ENCODE assay signal across 23 mouse cellular contexts in genomic region chr12:62528524-62528923, GRCm38 (mm10).
DNase-seq lines count a peak whose midpoint lies in the region; ATAC-seq and TF ChIP-seq lines count a peak whose summit lies in the region.
"Had no signal": no experiment of that assay in that cellular context is flagged by ENCODE, and none has a peak within 500 bp of the region (broad histone marks: within the 10 kb centered on the region; RNA-seq: fewer than 3 reads in every experiment).

No protein-coding gene starts in this region.

- H3K27me3 ChIP-seq in hindbrain, embryonic 11.5 days (ENCODE audit: control insufficient read depth, insufficient read depth, low read length): no peaks in the 10 kb centered on the region
- no peaks in the 10 kb centered on the region for H3K27me3 ChIP-seq in hindbrain, postnatal 0 days (ENCODE audit: insufficient read depth, low read length)
- no peaks in the 10 kb centered on the region for H3K27me3 ChIP-seq in kidney, embryonic 16.5 days (ENCODE audit: insufficient read depth, low read length)
- no peaks in the 10 kb centered on the region for H3K27me3 ChIP-seq in liver, postnatal 0 days (ENCODE audit: insufficient read depth, low read length)
- H3K27me3 ChIP-seq in liver, embryonic 12.5 days (replicated peaks): no peaks in the 10 kb centered on the region
- H3K27me3 ChIP-seq: embryonic facial prominence, embryonic 12.5 days; embryonic facial prominence, embryonic 15.5 days; hindbrain, embryonic 13.5 days had no signal

- H3K4me3 ChIP-seq in hindbrain, embryonic 11.5 days (ENCODE audit: low read depth, low read length): no peak overlapping the region
- H3K4me3 ChIP-seq in hindbrain, postnatal 0 days (ENCODE audit: low read length): no peak overlapping the region
- no peak overlapping the region for H3K4me3 ChIP-seq in kidney, embryonic 16.5 days (ENCODE audit: low read length)
- H3K4me3 ChIP-seq in liver, postnatal 0 days (ENCODE audit: low read depth, low read length): no peak overlapping the region
- no peak overlapping the region for H3K4me3 ChIP-seq in liver, embryonic 12.5 days
- H3K4me3 ChIP-seq: embryonic facial prominence, embryonic 12.5 days; embryonic facial prominence, embryonic 15.5 days; gastrocnemius, adult 2 months; hindbrain, embryonic 13.5 days had no signal

- H3K9me3 ChIP-seq in hindbrain, embryonic 11.5 days (ENCODE audit: control insufficient read depth, low read length): no peaks in the 10 kb centered on the region
- H3K9me3 ChIP-seq in hindbrain, postnatal 0 days (ENCODE audit: low read length): no peaks in the 10 kb centered on the region
- H3K9me3 ChIP-seq in kidney, embryonic 16.5 days (ENCODE audit: low read length): no peaks in the 10 kb centered on the region
- H3K9me3 ChIP-seq in liver, postnatal 0 days (ENCODE audit: low read length): no peaks in the 10 kb centered on the region
- no peaks in the 10 kb centered on the region for H3K9me3 ChIP-seq in liver, embryonic 12.5 days (replicated peaks)
- H3K9me3 ChIP-seq: embryonic facial prominence, embryonic 12.5 days; embryonic facial prominence, embryonic 15.5 days; hindbrain, embryonic 13.5 days had no signal

- 49% methylated on average over 1 of the region's 1 CpGs for WGBS in hindbrain, embryonic 11.5 days
- WGBS in hindbrain, postnatal 0 days: 63% methylated on average over 1 of the region's 1 CpGs
- 67% methylated on average over 1 of the region's 1 CpGs for WGBS in kidney, embryonic 16.5 days
- 42% methylated on average over 1 of the region's 1 CpGs for WGBS in liver, postnatal 0 days (ENCODE audit: insufficient replicate concordance)
- 60% methylated on average over 1 of the region's 1 CpGs for WGBS in liver, embryonic 12.5 days (ENCODE audit: insufficient replicate concordance)

- no peaks in the 10 kb centered on the region for H3K4me1 ChIP-seq in hindbrain, embryonic 11.5 days (replicated peaks; ENCODE audit: control insufficient read depth, insufficient read depth, low read length)
- no peaks in the 10 kb centered on the region for H3K4me1 ChIP-seq in hindbrain, postnatal 0 days (ENCODE audit: insufficient read depth, low read length)
- no peaks in the 10 kb centered on the region for H3K4me1 ChIP-seq in kidney, embryonic 16.5 days (ENCODE audit: insufficient read depth, low read length)
- H3K4me1 ChIP-seq in liver, postnatal 0 days (ENCODE audit: insufficient read depth): no peaks in the 10 kb centered on the region
- H3K4me1 ChIP-seq in liver, embryonic 12.5 days: no peaks in the 10 kb centered on the region
- H3K4me1 ChIP-seq: embryonic facial prominence, embryonic 12.5 days; embryonic facial prominence, embryonic 15.5 days; hindbrain, embryonic 13.5 days had no signal

- H3K27ac ChIP-seq in hindbrain, embryonic 11.5 days (ENCODE audit: low read depth, low read length): no peak overlapping the region
- H3K27ac ChIP-seq in hindbrain, postnatal 0 days: no peak overlapping the region
- H3K27ac ChIP-seq in kidney, embryonic 16.5 days (ENCODE audit: low read length): no peak overlapping the region
- H3K27ac ChIP-seq in liver, postnatal 0 days (ENCODE audit: low read depth): no peak overlapping the region
- no peak overlapping the region for H3K27ac ChIP-seq in liver, embryonic 12.5 days
- H3K27ac ChIP-seq: embryonic facial prominence, embryonic 12.5 days; embryonic facial prominence, embryonic 15.5 days; gastrocnemius, adult 2 months; hindbrain, embryonic 13.5 days had no signal

- H3K9ac ChIP-seq in hindbrain, embryonic 11.5 days (ENCODE audit: low read depth, low read length): no peak overlapping the region
- no peak overlapping the region for H3K9ac ChIP-seq in hindbrain, postnatal 0 days (replicated peaks; ENCODE audit: low read length)
- no peak overlapping the region for H3K9ac ChIP-seq in kidney, embryonic 16.5 days (replicated peaks; ENCODE audit: low read length)
- H3K9ac ChIP-seq in liver, postnatal 0 days (replicated peaks): no peak overlapping the region
- no peak overlapping the region for H3K9ac ChIP-seq in liver, embryonic 12.5 days
- H3K9ac ChIP-seq: embryonic facial prominence, embryonic 12.5 days; embryonic facial prominence, embryonic 15.5 days; forebrain, postnatal 0 days; hindbrain, embryonic 13.5 days had no signal

- no peak overlapping the region for H3K4me2 ChIP-seq in hindbrain, embryonic 11.5 days (replicated peaks; ENCODE audit: low read depth, low read length)
- no peak overlapping the region for H3K4me2 ChIP-seq in hindbrain, postnatal 0 days (ENCODE audit: low read depth, low read length)
- no peak overlapping the region for H3K4me2 ChIP-seq in kidney, embryonic 16.5 days (replicated peaks; ENCODE audit: low read depth, low read length)
- no peak overlapping the region for H3K4me2 ChIP-seq in liver, postnatal 0 days (ENCODE audit: low read depth, low read length)
- no peak overlapping the region for H3K4me2 ChIP-seq in liver, embryonic 12.5 days
- H3K4me2 ChIP-seq: embryonic facial prominence, embryonic 12.5 days; embryonic facial prominence, embryonic 15.5 days; heart, embryonic 11.5 days; hindbrain, embryonic 13.5 days had no signal

- DNase-seq in hindbrain, embryonic 11.5 days (ENCODE audit: low spot score): no peak
- DNase-seq in hindbrain, postnatal 0 days (ENCODE audit: low spot score): no peak
- no peak for DNase-seq in kidney, postnatal 36 days
- DNase-seq in liver, postnatal 0 days: no peak
- peak; percentile 5 for DNase-seq in retina, postnatal 1 day
- no peak for DNase-seq in thymus, postnatal 0 days (ENCODE audit: low spot score)
- DNase-seq: adrenal gland, postnatal 10 days; adrenal gland, postnatal 36 days; cerebellum, adult 11 months; cerebellum, adult 2 months; cerebellum, adult 9-11 months; cerebellum, postnatal 25 days; forebrain, postnatal 0 days; gastrocnemius, adult 2 months; gastrocnemius, postnatal 14 days; heart, adult 11 months had no signal

- no peaks in the 10 kb centered on the region for H3K36me3 ChIP-seq in hindbrain, embryonic 11.5 days (ENCODE audit: control insufficient read depth, insufficient read depth, low read length)
- H3K36me3 ChIP-seq in hindbrain, postnatal 0 days (ENCODE audit: insufficient read depth, low read length): no peaks in the 10 kb centered on the region
- no peaks in the 10 kb centered on the region for H3K36me3 ChIP-seq in kidney, embryonic 16.5 days (ENCODE audit: insufficient read depth, low read length)
- H3K36me3 ChIP-seq in liver, postnatal 0 days (replicated peaks; ENCODE audit: insufficient read depth, low read length): no peaks in the 10 kb centered on the region
- no peaks in the 10 kb centered on the region for H3K36me3 ChIP-seq in liver, embryonic 12.5 days
- H3K36me3 ChIP-seq: embryonic facial prominence, embryonic 12.5 days; embryonic facial prominence, embryonic 15.5 days; hindbrain, embryonic 13.5 days had no signal

- 0 out of 2 replicates have a peak, but pooled peaks have one; percentile 14 for ATAC-seq in hindbrain, embryonic 11.5 days (ENCODE audit: low FRiP score)
- ATAC-seq in hindbrain, postnatal 0 days: no peak
- ATAC-seq in kidney, embryonic 16.5 days (ENCODE audit: low FRiP score, low TSS enrichment): 0 out of 2 replicates have a peak, but pooled peaks have one; percentile 12
- peak; percentile 82 for ATAC-seq in liver, postnatal 0 days
- ATAC-seq in liver, embryonic 12.5 days: no peak
- ATAC-seq: forebrain, embryonic 14.5 days; forebrain, postnatal 0 days had no signal

- TF ChIP-seq EP300 in liver, postnatal 0 days (IDR thresholded peaks at IDR 0.05; ENCODE audit: low read depth): no peak

- no peak for TF ChIP-seq CTCF in hindbrain, postnatal 0 days (IDR thresholded peaks at IDR 0.05; ENCODE audit: low read depth)
- TF ChIP-seq CTCF in liver, postnatal 0 days (IDR thresholded peaks at IDR 0.05; ENCODE audit: low read depth): no peak

Comparison
In these comparisons a context has a peak if more than half of its experiments do, and no peak if none do; other contexts are left out.
1. ATAC-seq: peak in hindbrain, embryonic 11.5 days (single experiment), kidney, embryonic 16.5 days (single experiment) and liver, postnatal 0 days (single experiment); none in hindbrain, postnatal 0 days (single experiment) and liver, embryonic 12.5 days (single experiment).